Mouse (Mus musculus): Measurements from ENCODE around the gene Acox3.

DNA sequence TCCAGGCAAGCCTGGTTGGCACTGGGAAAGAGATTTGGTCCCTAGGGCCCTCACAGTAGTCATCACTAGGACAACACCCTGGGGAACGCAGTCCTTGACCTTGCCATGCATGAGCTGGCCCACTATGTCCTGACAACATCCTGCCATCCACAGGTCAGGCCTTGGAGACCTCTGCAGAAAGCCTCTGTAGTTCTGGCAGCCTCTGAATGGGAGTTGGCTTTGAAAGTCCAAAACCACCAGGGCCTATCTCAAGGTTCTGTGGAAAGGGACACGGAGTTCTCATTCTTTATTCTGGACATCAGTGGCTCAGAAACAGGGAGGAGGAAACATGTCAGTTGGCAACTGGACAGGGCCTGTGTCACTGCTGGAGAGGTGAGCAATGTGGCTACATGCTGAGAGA lies 53.2 kb downstream of the Acox3 start:
- TF ChIP-seq CTCF (IDR thresholded peaks at IDR 0.05; ENCODE audit: extremely low read depth, insufficient read depth, insufficient read length, insufficient replicate concordance) (no peak), POLR2A (IDR thresholded peaks at IDR 0.05; ENCODE audit: low read depth, low read length) (no peak)

All from spleen, adult 2 months (tissue).